28 mouse cellular contexts compared by ENCODE assay signal in genomic region chr3:145768439-145768838, GRCm38 (mm10). TPM values are rescaled to one million over a fixed set of nuclear protein-coding genes. Genes with fewer than 3 reads are reported as not detected.
"Had no signal": no experiment of that assay in that cellular context is flagged by ENCODE, and none has a peak within 500 bp of the region (broad histone marks: within the 10 kb centered on the region; RNA-seq: fewer than 3 reads in every experiment).

No protein-coding gene starts in this region.

- H3K4me3 ChIP-seq: embryonic facial prominence, embryonic 10.5 days; embryonic facial prominence, embryonic 12.5 days; embryonic facial prominence, embryonic 13.5 days; embryonic facial prominence, embryonic 15.5 days; erythroblast, embryonic 14.5 days; forebrain, embryonic 10.5 days; forebrain, embryonic 12.5 days; forebrain, embryonic 13.5 days; forebrain, embryonic 15.5 days; gastrocnemius, adult 2 months; heart, adult 2 months had no signal

- H3K27me3 ChIP-seq: embryonic facial prominence, embryonic 12.5 days; embryonic facial prominence, embryonic 13.5 days; embryonic facial prominence, embryonic 15.5 days; forebrain, embryonic 12.5 days; forebrain, embryonic 13.5 days; forebrain, embryonic 15.5 days had no signal

- H3K27ac ChIP-seq: embryonic facial prominence, embryonic 10.5 days; embryonic facial prominence, embryonic 12.5 days; embryonic facial prominence, embryonic 13.5 days; embryonic facial prominence, embryonic 15.5 days; forebrain, embryonic 10.5 days; forebrain, embryonic 12.5 days; forebrain, embryonic 13.5 days; forebrain, embryonic 15.5 days; gastrocnemius, adult 2 months; heart, adult 2 months had no signal

- H3K36me3 ChIP-seq: embryonic facial prominence, embryonic 10.5 days; embryonic facial prominence, embryonic 12.5 days; embryonic facial prominence, embryonic 13.5 days; embryonic facial prominence, embryonic 15.5 days; forebrain, embryonic 10.5 days; forebrain, embryonic 12.5 days; forebrain, embryonic 15.5 days had no signal

- DNase-seq: cerebellum, adult 2 months; cerebellum, adult 8-10 months; cerebellum, adult 9-10 months; cerebellum, adult 9-11 months; cerebellum, postnatal 10 days; cerebellum, postnatal 14 days; cerebellum, postnatal 25 days; cerebellum, postnatal 36 days; embryo, embryonic 11 days; forebrain, postnatal 0 days; gastrocnemius, adult 2 months; gastrocnemius, postnatal 10 days; gastrocnemius, postnatal 14 days; gastrocnemius, postnatal 25 days; gastrocnemius, postnatal 36 days; heart, adult 18-20 months; heart, adult 2 months had no signal

- H3K4me1 ChIP-seq: embryonic facial prominence, embryonic 12.5 days; embryonic facial prominence, embryonic 15.5 days had no signal

RNA-seq across cellular contexts. Expression of gene Ddah1, which starts 10.0 kb away (rescaled TPM):
- total RNA-seq: common myeloid progenitor, adult 5-6 weeks; granulocyte monocyte progenitor cell, adult 5-6 weeks had no signal
